Mouse (Mus musculus) stomach, postnatal 0 days (tissue): ENCODE results near the gene Zfp513.

Experiments used
- CTCF ChIP-seq: IDR thresholded peaks from 2 replicates; pipeline ENCODE4 v1.5.1; 2016; ENCODE audit warnings: antibody characterized with exemption, low read depth, mild to moderate bottlenecking, moderate library complexity
- EP300 ChIP-seq: optimal IDR thresholded peaks from 2 replicates; pipeline ENCODE3; 2016; ENCODE audit warnings: antibody characterized with exemption

GRCm38 (mm10) chr5:31164878-31165277 lies 37.2 kb downstream of the Zfp513 start:
- TF ChIP-seq CTCF: no peak
- TF ChIP-seq EP300: no peak
